Mouse (Mus musculus) limb, embryonic 11.5 days (tissue): Measurements from ENCODE around the gene Tssc4. TPM values are rescaled to one million over a fixed set of nuclear protein-coding genes. Genes with fewer than 3 reads are reported as not detected.

ENCODE experiments used
- ATAC-seq: fragments of 200-750 bp; cut with Nextera tagmentation; 2 replicates; pipeline ENCODE4 v1.8.0; 2017; ENCODE audit warnings: low read depth; ENCODE audit not compliant: insufficient number of reproducible peaks, low FRiP score, low TSS enrichment
- DNase-seq: peaks from one replicate; pipeline ENCODE4 v3.0.0-alpha.2; 2015; ENCODE audit warnings: low spot score
- H3K27ac ChIP-seq: fragments of 300-500 bp; sonication (generic); replicated peaks from 2 replicates; pipeline ENCODE4 v1.5.1; 2014; ENCODE audit warnings: low read depth, mild to moderate bottlenecking, low read length
- H3K27me3 ChIP-seq: fragments of 300-500 bp; sonication (generic); 2 replicates; pipeline ENCODE4 v1.6.1; 2014; ENCODE audit warnings: mild to moderate bottlenecking, low read length, mixed read lengths; ENCODE audit not compliant: control insufficient read depth, insufficient read depth
- H3K36me3 ChIP-seq: fragments of 300-500 bp; sonication (generic); 2 replicates; pipeline ENCODE4 v1.6.1; 2014; ENCODE audit warnings: mild to moderate bottlenecking, low read length, moderate library complexity, mixed read lengths; ENCODE audit not compliant: control insufficient read depth, insufficient read depth
- H3K4me1 ChIP-seq: fragments of 300-500 bp; sonication (generic); 2 replicates; pipeline ENCODE4 v1.6.1; 2014; ENCODE audit warnings: low read length, mixed read lengths; ENCODE audit not compliant: control insufficient read depth, insufficient read depth
- H3K4me2 ChIP-seq: fragments of 300-500 bp; sonication (generic); 2 replicates; pipeline ENCODE4 v1.6.1; 2014; ENCODE audit warnings: low read depth, mild to moderate bottlenecking, moderate library complexity; ENCODE audit not compliant: severe bottlenecking
- H3K4me3 ChIP-seq: fragments of 300-500 bp; sonication (generic); 2 replicates; pipeline ENCODE4 v1.5.1; 2014; ENCODE audit warnings: low read depth, low read length
- H3K9ac ChIP-seq: fragments of 300-500 bp; sonication (generic); 2 replicates; pipeline ENCODE4 v1.6.1; 2014; ENCODE audit warnings: mild to moderate bottlenecking, low read length
- H3K9me3 ChIP-seq: fragments of 300-500 bp; sonication (generic); 2 replicates; pipeline ENCODE4 v1.6.1; 2016; ENCODE audit warnings: low read length; ENCODE audit not compliant: control insufficient read depth
- WGBS: fragments of 180-500 bp; shearing (Covaris S2); extraction: QIAGEN DNeasy Blood & Tissue Kit; methylation state at CpG from one replicate; pipeline ENCODE4 v1.1.7; 2014; 5-methylcytosine and 5-hydroxymethylcytosine counted together
- polyA plus RNA-seq: library from polyadenylated mRNA; unstranded; fragments of >200 nt; fragmentation: Nextera tagmentation; extraction: Ambion mirVana; gene quantifications from 2 replicates; pipeline ENCODE4 v1.2.1, GENCODE M21; 2014

Tssc4 gene
- polyA plus RNA-seq, 1 experiment from 2014 or later = 82.1 TPM

GRCm38 (mm10) chr7:143114773-143115172 lies 45.7 kb downstream of the Tssc4 start:
- no peak overlapping the region for H3K4me3 ChIP-seq
- no peaks in the 10 kb centered on the region for H3K27me3 ChIP-seq
- DNase-seq (no peak), ATAC-seq (no peak)
- H3K9ac ChIP-seq = no peak overlapping the region
- H3K4me1 ChIP-seq = no peaks in the 10 kb centered on the region; the same call in 1 of the 2 replicates
- no peak overlapping the region for H3K4me2 ChIP-seq
- no peak overlapping the region for H3K27ac ChIP-seq
- H3K36me3 ChIP-seq = no peaks in the 10 kb centered on the region
- H3K9me3 ChIP-seq = no peaks in the 10 kb centered on the region

- WGBS = 87% methylated on average over 5 of the region's 5 CpGs
These were observed 47.5 kb downstream of the Tssc4 start for GRCm38 (mm10) chr7:143116521-143116920.

GRCm38 (mm10) chr7:143119407-143119806 lies 50.4 kb downstream of the Tssc4 start:
- Histone ChIP-seq H3K4me2 (no peak overlapping the region), H3K9ac (no peak overlapping the region), H3K4me1 (peaks cover 13% of the 10 kb centered on the region), H3K9me3 (no peaks in the 10 kb centered on the region), H3K27me3 (no peaks in the 10 kb centered on the region), H3K27ac (peak overlapping the region; percentile 24), H3K4me3 (no peak overlapping the region), H3K36me3 (no peaks in the 10 kb centered on the region)
- ATAC-seq (no peak), DNase-seq (no peak)
- 50% methylated on average over 1 of the region's 1 CpGs for WGBS

More at GRCm38 (mm10) chr7:143116521-143116920, 47.5 kb downstream of the Tssc4 start:
- H3K36me3 ChIP-seq = no peaks in the 10 kb centered on the region
- H3K27me3 ChIP-seq = no peaks in the 10 kb centered on the region
- DNase-seq = no peak
- H3K4me2 ChIP-seq = no peak overlapping the region
- ATAC-seq = no peak
- H3K9me3 ChIP-seq = no peaks in the 10 kb centered on the region
- H3K9ac ChIP-seq = no peak overlapping the region
- no peaks in the 10 kb centered on the region; the same call in 1 of the 2 replicates for H3K4me1 ChIP-seq
- H3K27ac ChIP-seq = no peak overlapping the region
- H3K4me3 ChIP-seq = no peak overlapping the region

- Histone ChIP-seq H3K27me3 (no peaks in the 10 kb centered on the region), H3K4me1 (peaks cover 17% of the 10 kb centered on the region), H3K4me2 (no peak overlapping the region), H3K36me3 (no peaks in the 10 kb centered on the region), H3K4me3 (no peak overlapping the region), H3K9ac (no peak overlapping the region), H3K27ac (peak overlapping the region; percentile 33), H3K9me3 (no peaks in the 10 kb centered on the region)
- ATAC-seq (no peak), DNase-seq (no peak)
- WGBS = 73% methylated on average over 3 of the region's 3 CpGs
These were observed 50.8 kb downstream of the Tssc4 start for GRCm38 (mm10) chr7:143119826-143120225.

Other genes with a start within 250 kb of the Tssc4 start
- 0.44 TPM in 2 replicates for gene Th, start 138.1 kb upstream of the Tssc4 start, polyA plus RNA-seq
- gene Ascl2, start 100.0 kb upstream of the Tssc4 start, polyA plus RNA-seq = 0.39 and 0.70 TPM in 2 replicates
- 3.8 and 4.8 TPM in 2 replicates for gene Tspan32, start 64.2 kb upstream of the Tssc4 start, polyA plus RNA-seq
- 317 and 321 TPM in 2 replicates for gene Cd81, start 16.5 kb upstream of the Tssc4 start, polyA plus RNA-seq
- gene Trpm5, start 25.4 kb downstream of the Tssc4 start, polyA plus RNA-seq = 2.4 and 2.9 TPM in 2 replicates
- gene Kcnq1, start 37.1 kb downstream of the Tssc4 start, polyA plus RNA-seq = 1.5 and 1.7 TPM in 2 replicates